Mouse (Mus musculus): ENCODE data around the gene Pak1. TPM values are rescaled to one million over a fixed set of nuclear protein-coding genes. Genes with fewer than 3 reads are reported as not detected.

The Pak1 gene
- polyA plus RNA-seq, 1 experiment from 2014 or later: 145 TPM

DNA sequence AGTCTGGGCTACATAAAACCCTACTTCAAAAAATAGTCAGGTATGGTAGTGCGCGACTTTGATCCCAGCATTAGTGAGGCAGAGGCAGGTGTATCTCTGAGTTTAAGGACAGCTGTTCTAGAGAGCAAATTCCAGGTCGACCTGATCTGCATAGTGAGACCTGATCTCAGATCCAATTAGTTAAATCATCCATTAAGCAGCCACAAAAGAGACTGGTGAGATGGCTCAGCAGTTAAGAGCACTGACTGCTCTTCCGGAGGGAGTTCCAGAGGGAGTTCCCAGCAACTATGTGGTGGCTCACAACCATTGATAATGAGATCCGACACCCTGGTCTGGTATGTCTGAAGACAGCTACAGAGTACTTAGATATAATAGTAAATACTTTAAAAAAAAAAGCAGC, 4.8 kb upstream of the Pak1 start:
- Histone ChIP-seq H3K4me1 (replicated peaks) (peaks cover 5% of the 10 kb centered on the region; the same call in 1 of the 2 replicates), H3K27me3 (no peaks in the 10 kb centered on the region), H3K9ac (replicated peaks) (no peak overlapping the region), H3K9me3 (no peaks in the 10 kb centered on the region), H3K36me3 (no peaks in the 10 kb centered on the region), H3K27ac (no peak overlapping the region), H3K4me3 (replicated peaks) (no peak overlapping the region), H3K4me2 (replicated peaks) (no peak overlapping the region)
- WGBS: 55% methylated on average over 5 of the region's 5 CpGs
- ATAC-seq: no peak

DNA sequence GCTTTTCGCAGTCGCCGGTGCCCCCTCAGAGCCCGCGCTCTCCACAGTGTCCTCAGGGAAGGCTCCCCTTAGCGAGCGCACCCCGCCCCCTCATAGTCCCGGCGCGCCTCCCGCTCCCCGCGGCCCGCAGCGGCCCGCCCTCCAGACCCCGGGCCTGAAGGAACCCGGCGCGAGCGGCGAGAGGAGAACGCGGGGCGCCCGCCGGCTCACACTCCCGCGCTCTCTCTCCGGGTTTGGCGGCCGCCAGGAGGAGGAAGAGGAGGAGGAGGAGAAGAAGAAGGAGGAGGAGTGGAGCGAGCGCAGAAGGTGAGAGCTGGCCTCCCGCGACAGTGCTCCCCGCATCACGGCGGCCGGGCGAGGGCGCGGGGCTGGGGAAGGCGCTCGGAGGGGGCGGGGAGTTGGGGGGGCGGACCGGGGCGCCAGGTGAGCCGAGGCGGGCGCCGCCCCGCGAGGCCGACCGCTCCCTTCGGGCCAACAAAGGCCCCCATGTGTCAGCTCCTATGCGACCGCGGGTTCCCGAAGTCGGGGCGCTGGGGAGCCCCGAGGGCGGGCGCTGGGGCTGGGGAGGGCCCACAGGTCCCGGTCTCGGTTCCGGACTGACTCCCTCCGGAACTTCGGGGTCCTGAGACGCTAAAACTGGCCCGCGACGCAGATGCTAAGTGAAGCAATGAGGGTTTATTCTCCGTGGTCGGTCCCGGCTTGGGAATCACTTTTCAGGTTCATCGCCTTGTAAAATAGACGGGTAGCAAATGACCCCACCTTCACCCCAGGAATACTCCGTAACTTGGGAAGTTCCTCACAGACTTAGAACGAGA, 535 bp downstream of the Pak1 start:
- peak overlapping the region; percentile 88 for H3K4me2 ChIP-seq (replicated peaks)
- peak overlapping the region; percentile 88 for H3K27ac ChIP-seq
- ATAC-seq: peak; percentile 77
- H3K9ac ChIP-seq (replicated peaks): peak overlapping the region; percentile 95
- H3K36me3 ChIP-seq: no peaks in the 10 kb centered on the region
- peaks cover 30% of the 10 kb centered on the region for H3K4me1 ChIP-seq (replicated peaks)
- WGBS: 1% methylated on average over 61 of the region's 84 CpGs
- H3K4me3 ChIP-seq (replicated peaks): peak overlapping the region; percentile 92
- H3K9me3 ChIP-seq: no peaks in the 10 kb centered on the region
- no peaks in the 10 kb centered on the region for H3K27me3 ChIP-seq

DNA sequence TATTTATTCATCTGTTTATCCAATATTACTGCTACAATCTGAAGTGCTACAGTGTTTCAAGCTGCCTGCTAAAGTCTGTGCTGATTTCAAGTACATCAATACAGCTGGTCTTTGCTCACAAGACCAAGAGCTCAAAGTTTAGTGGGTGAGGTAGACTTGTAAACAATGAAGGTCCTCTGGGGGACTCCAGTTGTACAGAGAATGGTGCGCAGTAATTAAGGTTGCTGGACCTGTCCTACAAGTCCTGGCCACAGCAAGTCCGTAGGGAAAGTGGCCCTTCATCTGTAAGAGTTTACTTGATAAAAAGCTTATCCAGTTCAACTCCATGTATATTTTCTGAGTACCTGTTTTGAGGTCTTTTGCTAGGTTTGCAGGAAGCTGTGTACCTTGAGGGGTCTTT, 1.9 kb downstream of the Pak1 start:
- H3K4me2 ChIP-seq (replicated peaks): peak overlapping the region; percentile 88
- H3K9ac ChIP-seq (replicated peaks): no peak overlapping the region
- no peak for ATAC-seq

DNA sequence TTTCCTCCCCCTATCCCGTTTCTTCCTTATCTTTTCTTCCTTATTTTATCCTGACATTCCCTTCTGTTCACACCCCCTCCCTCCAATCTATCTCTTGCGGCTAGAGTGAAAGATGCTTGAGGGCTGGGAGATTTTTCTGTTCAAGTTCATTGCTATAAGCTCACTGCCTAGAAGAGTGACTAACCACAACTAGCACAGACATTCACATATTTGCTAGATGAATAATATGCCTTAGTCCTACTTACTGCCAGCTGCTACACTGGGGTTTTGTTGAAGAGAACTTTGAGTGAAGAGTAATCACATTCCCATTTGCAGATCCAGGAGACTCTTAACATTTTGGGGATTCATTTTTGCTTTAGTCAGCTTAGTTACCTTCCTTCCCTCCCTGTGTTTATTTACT, 4.0 kb downstream of the Pak1 start:
- Histone ChIP-seq H3K4me1 (replicated peaks) (peaks cover 30% of the 10 kb centered on the region), H3K4me2 (replicated peaks) (no peak overlapping the region), H3K27me3 (no peaks in the 10 kb centered on the region), H3K9ac (replicated peaks) (no peak overlapping the region), H3K9me3 (no peaks in the 10 kb centered on the region), H3K27ac (no peak overlapping the region), H3K36me3 (no peaks in the 10 kb centered on the region), H3K4me3 (replicated peaks) (no peak overlapping the region)
- no peak for ATAC-seq
- 70% methylated on average over 2 of the region's 2 CpGs for WGBS

More for the DNA sequence above, 1.9 kb downstream of the Pak1 start:
- WGBS: 45% methylated on average over 2 of the region's 2 CpGs
- H3K4me1 ChIP-seq (replicated peaks): peaks cover 30% of the 10 kb centered on the region
- H3K9me3 ChIP-seq: no peaks in the 10 kb centered on the region
- H3K36me3 ChIP-seq: no peaks in the 10 kb centered on the region
- no peaks in the 10 kb centered on the region for H3K27me3 ChIP-seq
- no peak overlapping the region for H3K27ac ChIP-seq
- peak overlapping the region; percentile 92 for H3K4me3 ChIP-seq (replicated peaks)

DNA sequence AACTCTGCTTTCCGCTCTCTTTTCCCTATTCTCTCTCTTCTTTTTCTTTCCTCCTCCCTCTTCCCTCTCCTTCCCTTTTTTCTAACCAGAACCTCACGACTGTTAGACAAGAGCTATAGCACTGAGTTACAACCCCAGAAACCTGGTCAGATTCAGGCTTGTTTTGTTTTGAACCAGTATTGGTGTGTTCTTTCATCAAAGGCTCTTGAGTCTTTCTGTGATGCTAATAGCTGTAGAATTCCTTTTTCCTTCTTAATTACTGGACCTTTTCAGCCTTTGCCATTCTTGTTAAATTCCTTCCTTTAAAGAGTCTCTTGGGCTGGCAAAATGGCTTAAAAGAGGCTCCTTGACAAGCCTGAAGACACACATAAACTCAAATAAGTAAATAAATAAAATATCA, 14.8 kb downstream of the Pak1 start:
- H3K9me3 ChIP-seq: no peaks in the 10 kb centered on the region
- ATAC-seq: no peak
- no peaks in the 10 kb centered on the region for H3K27me3 ChIP-seq
- H3K36me3 ChIP-seq: no peaks in the 10 kb centered on the region
- no peak overlapping the region for H3K4me3 ChIP-seq (replicated peaks)
- peak overlapping the region; percentile 72 for H3K27ac ChIP-seq
- WGBS: 26% methylated on average over 2 of the region's 2 CpGs
- peaks cover 43% of the 10 kb centered on the region for H3K4me1 ChIP-seq (replicated peaks)
- H3K4me2 ChIP-seq (replicated peaks): no peak overlapping the region
- H3K9ac ChIP-seq (replicated peaks): no peak overlapping the region

DNA sequence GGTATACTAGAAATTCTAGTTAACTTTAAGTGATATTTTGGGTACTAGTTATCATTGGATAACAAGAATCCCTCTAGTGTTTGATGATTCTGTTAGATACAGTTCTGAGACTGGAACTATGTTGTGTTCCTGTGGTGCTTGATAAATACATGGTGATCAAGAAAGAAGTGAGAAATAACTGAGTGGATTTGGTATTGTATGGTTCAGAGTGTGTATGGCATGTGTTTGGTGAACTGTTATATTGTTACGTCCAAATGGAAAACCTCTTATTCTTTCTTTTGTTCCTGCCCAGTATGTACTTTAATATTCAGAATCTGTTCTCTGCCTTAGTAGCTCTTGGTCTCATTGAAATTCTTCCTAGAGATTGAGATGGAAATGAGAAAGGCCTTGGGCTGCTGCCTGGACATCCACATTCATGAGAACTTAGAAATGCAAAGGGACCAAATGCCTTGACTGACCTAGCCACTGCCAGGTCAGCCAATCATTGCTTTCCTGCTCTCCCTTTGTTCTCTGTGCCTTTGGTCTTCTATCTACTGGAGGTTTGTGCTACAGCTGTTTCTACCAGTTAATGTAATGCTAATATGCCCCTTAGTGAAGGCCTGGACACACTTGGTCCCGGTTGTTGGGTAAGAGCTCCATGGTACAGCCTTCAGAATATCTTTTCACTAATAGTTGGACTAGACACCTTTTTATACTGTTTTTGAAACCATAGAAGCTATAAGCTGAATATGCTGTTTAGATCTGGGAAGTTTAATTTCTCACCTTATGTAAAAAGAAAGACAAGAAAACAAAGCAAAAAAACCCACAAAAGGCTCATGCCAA, 16.1 kb downstream of the Pak1 start:
- Histone ChIP-seq H3K27me3 (no peaks in the 10 kb centered on the region), H3K4me1 (replicated peaks) (peaks cover 39% of the 10 kb centered on the region), H3K4me3 (replicated peaks) (no peak overlapping the region), H3K27ac (peak overlapping the region; percentile 83), H3K9me3 (no peaks in the 10 kb centered on the region), H3K9ac (replicated peaks) (no peak overlapping the region), H3K36me3 (no peaks in the 10 kb centered on the region), H3K4me2 (replicated peaks) (no peak overlapping the region)
- WGBS: 2% methylated on average over 2 of the region's 2 CpGs
- ATAC-seq: peak; percentile 92

DNA sequence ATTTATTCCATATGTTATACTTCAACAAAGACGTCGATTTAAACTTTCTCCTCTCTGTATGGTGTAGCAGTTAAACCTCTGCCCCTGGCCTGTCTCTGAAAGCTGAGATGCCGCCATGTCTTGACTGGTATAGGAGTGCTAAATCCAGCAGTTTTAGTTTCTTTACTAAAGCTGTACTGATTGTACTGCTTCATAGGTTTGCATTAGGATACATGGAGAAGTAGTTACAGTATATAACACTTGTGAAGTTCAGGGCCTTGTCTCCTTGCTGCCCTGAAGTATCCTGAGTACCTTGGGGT, 16.7 kb downstream of the Pak1 start:
- no peak overlapping the region for H3K4me2 ChIP-seq (replicated peaks)
- H3K9ac ChIP-seq (replicated peaks): no peak overlapping the region
- peak; percentile 67; the same call in 1 of the 2 replicates for ATAC-seq

DNA sequence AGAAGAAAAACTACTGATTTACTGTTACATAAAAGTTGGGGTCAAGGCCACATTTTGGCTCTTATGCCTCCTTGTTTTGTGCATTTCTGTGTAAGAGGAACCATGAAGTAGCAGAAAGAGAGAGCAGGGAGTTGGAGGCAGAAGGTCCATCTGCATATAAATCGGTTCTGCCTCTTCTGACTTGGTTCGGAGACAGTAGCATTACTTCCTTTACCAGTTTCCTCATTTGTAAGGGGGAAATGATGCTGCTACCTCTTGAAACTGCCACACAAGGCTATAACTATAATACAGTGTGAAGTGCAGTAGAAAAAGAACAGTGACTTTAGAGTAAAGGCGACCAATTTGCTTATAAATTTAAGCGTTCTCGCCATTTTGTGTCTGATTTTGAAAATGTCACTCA, 21.0 kb downstream of the Pak1 start:
- Histone ChIP-seq H3K36me3 (no peaks in the 10 kb centered on the region), H3K9ac (replicated peaks) (no peak overlapping the region), H3K4me3 (replicated peaks) (no peak overlapping the region), H3K27me3 (no peaks in the 10 kb centered on the region), H3K4me2 (replicated peaks) (no peak overlapping the region), H3K4me1 (replicated peaks) (peaks cover 16% of the 10 kb centered on the region), H3K9me3 (no peaks in the 10 kb centered on the region), H3K27ac (no peak overlapping the region)
- 86% methylated on average over 5 of the region's 5 CpGs for WGBS
- no peak for ATAC-seq

More for the DNA sequence above, 16.7 kb downstream of the Pak1 start:
- peak overlapping the region; percentile 83 for H3K27ac ChIP-seq
- no peak overlapping the region for H3K4me3 ChIP-seq (replicated peaks)
- no peaks in the 10 kb centered on the region for H3K9me3 ChIP-seq
- 27% methylated on average over 3 of the region's 3 CpGs for WGBS
- no peaks in the 10 kb centered on the region for H3K27me3 ChIP-seq
- peaks cover 33% of the 10 kb centered on the region for H3K4me1 ChIP-seq (replicated peaks)
- no peaks in the 10 kb centered on the region for H3K36me3 ChIP-seq

DNA sequence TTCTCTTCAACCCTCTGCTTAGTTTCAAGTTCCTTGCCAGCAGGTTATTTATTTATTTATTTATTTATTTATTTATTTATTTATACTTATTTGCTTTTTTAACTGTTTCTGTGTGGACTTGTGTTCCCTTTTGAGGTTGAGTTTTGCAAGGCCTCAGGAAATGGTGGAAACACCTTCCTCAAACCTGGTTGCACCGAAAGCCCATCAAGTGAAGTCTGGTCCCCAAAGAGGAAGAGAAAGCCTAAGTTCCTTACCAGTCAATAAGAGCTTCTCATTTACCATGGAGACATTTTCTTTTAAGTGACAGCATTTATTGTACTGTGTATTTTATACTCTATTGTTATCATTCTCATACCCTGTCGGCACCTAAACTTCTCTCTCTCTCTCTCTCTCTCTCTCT, 33.5 kb downstream of the Pak1 start:
- H3K36me3 ChIP-seq: no peaks in the 10 kb centered on the region
- no peak overlapping the region for H3K4me2 ChIP-seq (replicated peaks)
- no peak overlapping the region for H3K9ac ChIP-seq (replicated peaks)
- no peaks in the 10 kb centered on the region for H3K27me3 ChIP-seq
- H3K4me3 ChIP-seq (replicated peaks): no peak overlapping the region
- H3K27ac ChIP-seq: no peak overlapping the region
- H3K9me3 ChIP-seq: no peaks in the 10 kb centered on the region
- no peaks in the 10 kb centered on the region for H3K4me1 ChIP-seq (replicated peaks)
- no peak for ATAC-seq
- 92% methylated on average over 2 of the region's 2 CpGs for WGBS

DNA sequence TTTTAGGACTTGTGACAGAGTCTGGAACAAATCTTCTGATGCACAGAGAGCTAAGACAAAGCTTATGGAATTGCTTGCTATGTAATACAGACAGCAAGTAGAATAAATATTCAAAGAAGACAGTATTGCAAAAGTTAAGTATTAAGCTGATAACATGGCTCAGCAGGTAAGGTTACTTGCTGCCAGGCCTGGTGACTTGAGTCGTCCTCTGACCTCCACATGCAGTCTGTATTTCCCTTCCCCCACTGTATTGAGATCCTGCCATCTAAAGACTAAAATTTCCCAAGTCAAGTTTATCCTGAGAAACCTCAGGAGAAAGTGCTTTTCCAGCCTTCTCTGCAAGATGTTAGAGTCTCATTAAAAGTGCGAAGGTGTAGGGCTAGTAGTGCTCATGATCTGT, 40.8 kb downstream of the Pak1 start:
- H3K9me3 ChIP-seq: no peaks in the 10 kb centered on the region
- no peaks in the 10 kb centered on the region for H3K27me3 ChIP-seq
- no peak overlapping the region for H3K27ac ChIP-seq
- H3K4me3 ChIP-seq (replicated peaks): no peak overlapping the region
- H3K4me1 ChIP-seq (replicated peaks): no peaks in the 10 kb centered on the region
- no peak for ATAC-seq
- WGBS: 78% methylated on average over 2 of the region's 2 CpGs
- H3K4me2 ChIP-seq (replicated peaks): no peak overlapping the region
- H3K36me3 ChIP-seq: no peaks in the 10 kb centered on the region
- no peak overlapping the region for H3K9ac ChIP-seq (replicated peaks)

DNA sequence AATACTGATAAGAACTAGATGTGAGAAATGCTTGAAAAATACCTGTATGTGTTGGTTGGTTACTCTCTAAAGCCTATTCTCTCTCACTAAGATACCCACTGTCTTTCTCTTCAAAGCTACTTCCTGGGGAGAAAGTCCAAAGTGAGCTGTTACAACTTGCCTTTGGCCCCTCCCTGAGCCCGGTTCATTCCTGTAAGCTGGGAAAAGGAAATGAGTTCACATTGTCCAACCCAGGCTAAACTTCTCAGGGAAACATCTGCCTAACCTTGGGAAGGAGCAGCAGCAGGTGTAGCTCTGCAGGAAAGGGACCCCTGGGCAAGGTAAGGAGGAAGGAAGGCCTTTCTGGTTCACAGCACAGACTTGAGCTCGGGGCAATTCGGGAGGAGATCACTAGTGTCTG, 42.4 kb downstream of the Pak1 start:
- no peak overlapping the region for H3K9ac ChIP-seq (replicated peaks)
- no peaks in the 10 kb centered on the region for H3K9me3 ChIP-seq
- no peaks in the 10 kb centered on the region for H3K27me3 ChIP-seq
- no peak overlapping the region for H3K27ac ChIP-seq
- no peaks in the 10 kb centered on the region for H3K4me1 ChIP-seq (replicated peaks)
- H3K4me3 ChIP-seq (replicated peaks): no peak overlapping the region
- H3K4me2 ChIP-seq (replicated peaks): no peak overlapping the region
- ATAC-seq: no peak
- WGBS: 76% methylated on average over 3 of the region's 3 CpGs
- no peaks in the 10 kb centered on the region for H3K36me3 ChIP-seq

DNA sequence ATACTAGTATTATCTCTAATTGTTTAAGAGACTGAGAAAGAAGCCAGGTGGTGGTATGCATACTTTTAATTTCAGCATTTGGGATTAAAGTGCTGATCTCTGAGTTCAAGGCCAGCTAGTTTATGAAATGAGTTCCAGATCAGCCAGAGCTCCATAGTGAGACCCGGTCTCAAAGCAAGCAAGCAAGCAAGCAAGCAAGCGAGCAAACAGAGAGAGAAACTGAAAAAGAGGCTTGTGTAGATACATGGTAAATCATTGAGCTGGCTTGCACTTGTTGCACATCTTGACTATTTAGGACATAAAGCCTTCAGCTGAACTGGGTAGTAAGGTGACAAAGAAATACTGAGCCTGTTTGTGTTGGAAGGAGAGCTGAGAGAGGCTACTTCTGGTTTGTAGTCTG, 44.6 kb downstream of the Pak1 start:
- Histone ChIP-seq H3K4me3 (replicated peaks) (no peak overlapping the region), H3K36me3 (no peaks in the 10 kb centered on the region), H3K9me3 (no peaks in the 10 kb centered on the region), H3K4me1 (replicated peaks) (no peaks in the 10 kb centered on the region), H3K4me2 (replicated peaks) (no peak overlapping the region), H3K27ac (no peak overlapping the region), H3K9ac (replicated peaks) (no peak overlapping the region), H3K27me3 (no peaks in the 10 kb centered on the region)
- WGBS: 84% methylated on average over 2 of the region's 2 CpGs
- ATAC-seq: no peak
